Mouse (Mus musculus): ENCODE results near the gene Sox14. TPM values are rescaled to one million over a fixed set of nuclear protein-coding genes. Genes with fewer than 3 reads are reported as not detected.

The Sox14 gene
- total and polyA plus RNA-seq, 3 experiments, result not detected

DNA sequence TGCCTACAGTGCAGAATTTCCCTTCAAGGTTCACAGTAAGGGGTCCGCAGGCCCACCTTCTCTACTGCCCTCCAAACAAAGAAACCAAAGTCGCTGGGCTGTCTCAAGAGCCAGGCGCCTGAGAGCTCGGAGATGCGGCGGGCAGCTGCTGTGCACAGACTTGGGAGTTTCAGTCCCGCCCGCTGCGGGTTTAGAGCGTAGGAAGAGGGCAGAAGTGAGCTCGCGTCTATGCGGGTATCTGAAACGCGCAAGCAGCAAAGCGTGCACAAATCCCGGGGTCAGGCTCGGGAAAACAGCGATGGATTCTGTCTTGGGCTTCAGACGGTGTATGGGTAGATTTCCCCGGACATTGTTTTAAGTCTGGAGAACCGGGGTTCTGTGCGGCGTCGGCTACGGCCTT is 7.4 kb downstream of the Sox14 start:
- Histone ChIP-seq H3K27ac (ENCODE audit: insufficient read depth, low read depth) (no peak overlapping the region), H3K4me1 (ENCODE audit: control insufficient read depth in 1 of 2, insufficient read depth in 2 of 2) (no peaks in the 10 kb centered on the region), H3K4me2 (ENCODE audit: insufficient read depth, low read depth, poor library complexity, severe bottlenecking) (no peak overlapping the region), H3K36me3 (replicated peaks in 1 of 2; ENCODE audit: control insufficient read depth in 1 of 2, insufficient read depth in 1 of 2, low read length in 1 of 2) (no peaks in the 10 kb centered on the region), H3K9me3 (replicated peaks; ENCODE audit: low read length) (peaks cover 75% of the 10 kb centered on the region), H3K27me3 (replicated peaks) (no peaks in the 10 kb centered on the region), H3K4me3 (replicated peaks in 1 of 3; ENCODE audit: low read depth in 2 of 3, low read length in 2 of 3, poor library complexity in 1 of 3) (no peak overlapping the region), H3K9ac (ENCODE audit: insufficient read depth, low read depth) (no peak overlapping the region), H3K79me2 (replicated peaks; ENCODE audit: control insufficient read depth, extremely low read depth, insufficient read depth, poor library complexity, severe bottlenecking) (no peaks in the 10 kb centered on the region)
- no peak for DNase-seq (ENCODE audit: extremely low read depth)
- no peak for TF ChIP-seq CTCF (conservative IDR thresholded peaks at IDR 0.05 in 1 of 2, IDR thresholded peaks at IDR 0.05 in 1 of 2; ENCODE audit: low read depth in 2 of 2, low read length in 2 of 2)
- TF ChIP-seq ETS1 (conservative IDR thresholded peaks at IDR 0.05; ENCODE audit: low read depth, low read length), result no peak
- TF ChIP-seq NRF1 (IDR thresholded peaks at IDR 0.05; ENCODE audit: low read depth, low read length), result no peak
- no peak for TF ChIP-seq ZC3H11A (IDR thresholded peaks at IDR 0.05; ENCODE audit: low read depth, low read length)
- no peak for TF ChIP-seq TCF12 (IDR thresholded peaks at IDR 0.05; ENCODE audit: low read depth, low read length)
- TF ChIP-seq NELFE (IDR thresholded peaks at IDR 0.05; ENCODE audit: low read depth, low read length), result no peak
- no peak for TF ChIP-seq ZMIZ1 (IDR thresholded peaks at IDR 0.05; ENCODE audit: low read depth, low read length)
- no peak for TF ChIP-seq KAT2A (IDR thresholded peaks at IDR 0.05; ENCODE audit: insufficient replicate concordance, low read length)
- in situ Hi-C loops (cut with MboI; ENCODE audit: low pct_ligation_motif_present, low pct_unique_long_range_greater_than_20kb, low sequenced_read_pairs) (no loop called here), dilution Hi-C loops (cut with MboI; ENCODE audit: extremely low pct_ligation_motif_present, extremely low pct_unique_long_range_greater_than_20kb, low sequenced_read_pairs) (no loop called here)

DNA sequence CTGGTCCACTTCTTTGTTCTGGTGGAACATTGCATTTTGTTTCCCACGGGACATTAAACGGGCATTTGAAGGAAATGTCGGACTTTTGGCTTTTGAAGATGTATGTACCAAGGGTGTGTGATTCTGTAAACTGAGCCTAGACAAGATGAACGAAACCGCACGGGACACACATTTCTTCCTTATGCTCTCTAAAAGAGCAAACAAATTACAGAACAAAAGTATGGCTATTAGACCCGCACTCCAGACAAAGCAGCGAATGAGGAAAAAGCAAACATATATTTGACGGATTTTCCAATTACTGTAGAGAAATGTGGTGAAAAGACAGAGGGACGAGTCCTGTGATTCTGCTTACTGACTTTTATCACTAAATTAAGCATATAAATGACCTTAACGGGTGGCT is 7.9 kb downstream of the Sox14 start:
- in situ Hi-C loops (cut with MboI; ENCODE audit: low pct_ligation_motif_present, low pct_unique_long_range_greater_than_20kb, low sequenced_read_pairs) (no loop called here), dilution Hi-C loops (cut with MboI; ENCODE audit: extremely low pct_ligation_motif_present, extremely low pct_unique_long_range_greater_than_20kb, low sequenced_read_pairs) (no loop called here)
- Histone ChIP-seq H3K4me1 (ENCODE audit: control insufficient read depth in 1 of 2, insufficient read depth in 2 of 2) (no peaks in the 10 kb centered on the region), H3K9ac (ENCODE audit: insufficient read depth, low read depth) (no peak overlapping the region), H3K79me2 (replicated peaks; ENCODE audit: control insufficient read depth, extremely low read depth, insufficient read depth, poor library complexity, severe bottlenecking) (no peaks in the 10 kb centered on the region), H3K4me2 (ENCODE audit: insufficient read depth, low read depth, poor library complexity, severe bottlenecking) (no peak overlapping the region), H3K9me3 (replicated peaks; ENCODE audit: low read length) (peaks cover 75% of the 10 kb centered on the region), H3K27ac (ENCODE audit: insufficient read depth, low read depth) (no peak overlapping the region), H3K4me3 (replicated peaks in 1 of 3; ENCODE audit: low read depth in 2 of 3, low read length in 2 of 3, poor library complexity in 1 of 3) (no peak overlapping the region), H3K36me3 (replicated peaks in 1 of 2; ENCODE audit: control insufficient read depth in 1 of 2, insufficient read depth in 1 of 2, low read length in 1 of 2) (no peaks in the 10 kb centered on the region), H3K27me3 (replicated peaks) (no peaks in the 10 kb centered on the region)
- TF ChIP-seq GABPA (IDR thresholded peaks at IDR 0.05; ENCODE audit: insufficient replicate concordance, low read depth, low read length) (no peak), MEF2A (IDR thresholded peaks at IDR 0.05; ENCODE audit: borderline replicate concordance, low read depth, low read length) (no peak), POLR2AphosphoS2 (IDR thresholded peaks at IDR 0.05; ENCODE audit: low read depth, low read length) (no peak), TBP (conservative IDR thresholded peaks at IDR 0.05; ENCODE audit: low read depth, low read length) (no peak)
- no peak for DNase-seq (ENCODE audit: extremely low read depth)

DNA sequence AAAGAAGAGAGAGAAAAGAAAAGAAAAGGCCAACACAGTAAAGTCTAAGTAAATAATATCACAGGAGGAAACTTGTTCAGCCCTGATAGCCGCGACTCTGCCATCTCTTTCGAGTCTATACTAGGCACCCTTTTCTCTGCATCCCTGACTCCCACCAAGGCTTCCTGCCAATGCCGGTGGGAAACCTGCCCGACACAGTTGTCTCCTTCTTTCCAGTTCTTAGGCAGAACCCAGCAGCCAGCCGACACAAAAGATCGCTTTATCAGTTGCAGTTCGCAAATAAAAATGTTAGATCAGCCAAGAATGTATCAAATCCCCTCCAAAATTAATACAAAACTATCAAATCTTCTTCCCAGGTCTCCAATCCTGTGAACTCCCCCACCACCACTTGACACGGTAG is 13.0 kb downstream of the Sox14 start:
- Histone ChIP-seq H3K79me2 (replicated peaks; ENCODE audit: control insufficient read depth, extremely low read depth, insufficient read depth, poor library complexity, severe bottlenecking) (no peaks in the 10 kb centered on the region), H3K36me3 (replicated peaks in 1 of 2; ENCODE audit: control insufficient read depth in 1 of 2, insufficient read depth in 1 of 2, low read length in 1 of 2) (no peaks in the 10 kb centered on the region), H3K9me3 (replicated peaks; ENCODE audit: low read length) (peaks cover 62% of the 10 kb centered on the region), H3K9ac (ENCODE audit: insufficient read depth, low read depth) (no peak overlapping the region), H3K4me2 (ENCODE audit: insufficient read depth, low read depth, poor library complexity, severe bottlenecking) (no peak overlapping the region), H3K27me3 (replicated peaks) (no peaks in the 10 kb centered on the region), H3K4me1 (ENCODE audit: control insufficient read depth in 1 of 2, insufficient read depth in 2 of 2) (no peaks in the 10 kb centered on the region), H3K4me3 (replicated peaks in 1 of 3; ENCODE audit: low read depth in 2 of 3, low read length in 2 of 3, poor library complexity in 1 of 3) (no peak overlapping the region), H3K27ac (ENCODE audit: insufficient read depth, low read depth) (no peak overlapping the region)
- no peak for TF ChIP-seq CHD2 (IDR thresholded peaks at IDR 0.05; ENCODE audit: low read length)
- DNase-seq (ENCODE audit: extremely low read depth), result no peak
- in situ Hi-C loops (cut with MboI; ENCODE audit: low pct_ligation_motif_present, low pct_unique_long_range_greater_than_20kb, low sequenced_read_pairs), result no loop called here
- dilution Hi-C loops (cut with MboI; ENCODE audit: extremely low pct_ligation_motif_present, extremely low pct_unique_long_range_greater_than_20kb, low sequenced_read_pairs), result no loop called here

Data from CH12.LX (cell line).